Mouse (Mus musculus): ENCODE measurements around the gene Fgfr2. TPM values are rescaled to one million over a fixed set of nuclear protein-coding genes. Genes with fewer than 3 reads are reported as not detected.
A peak's percentile ranks its signal among the peaks of the same experiment; 100 is the strongest.

Fgfr2 gene
- polyA plus RNA-seq, 1 experiment from 2014 or later: 18.5 TPM

GRCm38 (mm10) chr7:130922981-130923731, 2200.0 kb downstream of the Fgfr2 start:
- Histone ChIP-seq H3K9me3 (replicated peaks) (no peaks in the 10 kb centered on the region), H3K4me1 (no peaks in the 10 kb centered on the region), H3K27me3 (replicated peaks) (no peaks in the 10 kb centered on the region), H3K4me3 (no peak overlapping the region), H3K9ac (no peak overlapping the region), H3K36me3 (no peaks in the 10 kb centered on the region), H3K27ac (no peak overlapping the region), H3K4me2 (no peak overlapping the region)
- ATAC-seq: no peak
- WGBS (ENCODE audit: insufficient replicate concordance): 59% methylated on average over 13 of the region's 13 CpGs

GRCm38 (mm10) chr7:130918260-130918659, 2204.9 kb downstream of the Fgfr2 start:
- Histone ChIP-seq H3K4me3 (no peak overlapping the region), H3K4me1 (no peaks in the 10 kb centered on the region), H3K27me3 (replicated peaks) (no peaks in the 10 kb centered on the region), H3K4me2 (no peak overlapping the region), H3K9me3 (replicated peaks) (no peaks in the 10 kb centered on the region), H3K9ac (no peak overlapping the region), H3K27ac (no peak overlapping the region), H3K36me3 (no peaks in the 10 kb centered on the region)
- ATAC-seq: no peak
- 54% methylated on average over 2 of the region's 2 CpGs for WGBS (ENCODE audit: insufficient replicate concordance)

- no peak for ATAC-seq
- Histone ChIP-seq H3K4me1 (no peaks in the 10 kb centered on the region), H3K9ac (no peak overlapping the region), H3K9me3 (replicated peaks) (no peaks in the 10 kb centered on the region), H3K27ac (no peak overlapping the region), H3K27me3 (replicated peaks) (no peaks in the 10 kb centered on the region), H3K4me2 (no peak overlapping the region), H3K36me3 (peaks cover 5% of the 10 kb centered on the region; the same call in 1 of the 2 replicates), H3K4me3 (no peak overlapping the region)
- 47% methylated on average over 5 of the region's 5 CpGs for WGBS (ENCODE audit: insufficient replicate concordance)
These were observed 2208.3 kb downstream of the Fgfr2 start for GRCm38 (mm10) chr7:130914693-130915363.

GRCm38 (mm10) chr7:130910841-130911240, 2212.3 kb downstream of the Fgfr2 start:
- no peaks in the 10 kb centered on the region for H3K4me1 ChIP-seq
- H3K27ac ChIP-seq: no peak overlapping the region
- no peak overlapping the region for H3K4me2 ChIP-seq
- no peaks in the 10 kb centered on the region for H3K27me3 ChIP-seq (replicated peaks)
- peaks cover 5% of the 10 kb centered on the region; the same call in 1 of the 2 replicates for H3K36me3 ChIP-seq
- H3K9me3 ChIP-seq (replicated peaks): no peaks in the 10 kb centered on the region
- H3K4me3 ChIP-seq: no peak overlapping the region
- WGBS (ENCODE audit: insufficient replicate concordance): 75% methylated on average over 14 of the region's 14 CpGs
- ATAC-seq: no peak
- H3K9ac ChIP-seq: no peak overlapping the region

GRCm38 (mm10) chr7:130904571-130905365, 2218.4 kb downstream of the Fgfr2 start:
- Histone ChIP-seq H3K36me3 (no peaks in the 10 kb centered on the region), H3K4me2 (no peak overlapping the region), H3K9ac (no peak overlapping the region), H3K4me1 (no peaks in the 10 kb centered on the region), H3K27ac (no peak overlapping the region), H3K9me3 (replicated peaks) (no peaks in the 10 kb centered on the region), H3K27me3 (replicated peaks) (no peaks in the 10 kb centered on the region), H3K4me3 (no peak overlapping the region)
- ATAC-seq: no peak
- 79% methylated on average over 13 of the region's 13 CpGs for WGBS (ENCODE audit: insufficient replicate concordance)

GRCm38 (mm10) chr7:130903505-130904074, 2219.6 kb downstream of the Fgfr2 start:
- WGBS (ENCODE audit: insufficient replicate concordance): 62% methylated on average over 16 of the region's 16 CpGs
- Histone ChIP-seq H3K4me1 (no peaks in the 10 kb centered on the region), H3K27me3 (replicated peaks) (no peaks in the 10 kb centered on the region), H3K9me3 (replicated peaks) (no peaks in the 10 kb centered on the region), H3K27ac (no peak overlapping the region), H3K4me3 (no peak overlapping the region), H3K36me3 (no peaks in the 10 kb centered on the region), H3K9ac (no peak overlapping the region), H3K4me2 (0 out of 2 replicates have a peak overlapping the region, but pooled peaks have one; percentile 14)
- ATAC-seq: no peak

- H3K4me2 ChIP-seq: no peak overlapping the region
These were observed 2220.2 kb downstream of the Fgfr2 start for GRCm38 (mm10) chr7:130902929-130903328.

GRCm38 (mm10) chr7:130900233-130900848, 2222.8 kb downstream of the Fgfr2 start:
- Histone ChIP-seq H3K4me3 (no peak overlapping the region), H3K4me1 (no peaks in the 10 kb centered on the region), H3K9ac (no peak overlapping the region), H3K27ac (no peak overlapping the region), H3K4me2 (no peak overlapping the region), H3K36me3 (no peaks in the 10 kb centered on the region; the same call in 1 of the 2 replicates), H3K27me3 (replicated peaks) (no peaks in the 10 kb centered on the region), H3K9me3 (replicated peaks) (no peaks in the 10 kb centered on the region)
- WGBS (ENCODE audit: insufficient replicate concordance): 62% methylated on average over 5 of the region's 5 CpGs
- ATAC-seq: no peak

More at GRCm38 (mm10) chr7:130902929-130903328, 2220.2 kb downstream of the Fgfr2 start:
- 73% methylated on average over 1 of the region's 1 CpGs for WGBS (ENCODE audit: insufficient replicate concordance)
- no peaks in the 10 kb centered on the region for H3K4me1 ChIP-seq
- ATAC-seq: no peak
- no peak overlapping the region for H3K9ac ChIP-seq
- H3K27me3 ChIP-seq (replicated peaks): no peaks in the 10 kb centered on the region
- H3K27ac ChIP-seq: no peak overlapping the region
- H3K36me3 ChIP-seq: no peaks in the 10 kb centered on the region
- no peak overlapping the region for H3K4me3 ChIP-seq
- no peaks in the 10 kb centered on the region for H3K9me3 ChIP-seq (replicated peaks)

GRCm38 (mm10) chr7:130898373-130898772, 2224.8 kb downstream of the Fgfr2 start:
- no peak for ATAC-seq
- no peak overlapping the region for H3K27ac ChIP-seq
- H3K4me3 ChIP-seq: no peak overlapping the region
- H3K4me2 ChIP-seq: no peak overlapping the region
- H3K4me1 ChIP-seq: no peaks in the 10 kb centered on the region
- H3K27me3 ChIP-seq (replicated peaks): no peaks in the 10 kb centered on the region
- 74% methylated on average over 4 of the region's 4 CpGs for WGBS (ENCODE audit: insufficient replicate concordance)
- H3K36me3 ChIP-seq: no peaks in the 10 kb centered on the region; the same call in 1 of the 2 replicates
- H3K9ac ChIP-seq: no peak overlapping the region
- no peaks in the 10 kb centered on the region for H3K9me3 ChIP-seq (replicated peaks)

GRCm38 (mm10) chr7:130897201-130897600, 2225.9 kb downstream of the Fgfr2 start:
- H3K9me3 ChIP-seq (replicated peaks): no peaks in the 10 kb centered on the region
- no peak overlapping the region for H3K4me2 ChIP-seq

GRCm38 (mm10) chr7:130896064-130896463, 2227.1 kb downstream of the Fgfr2 start:
- no peak overlapping the region for H3K4me3 ChIP-seq
- H3K27me3 ChIP-seq (replicated peaks): no peaks in the 10 kb centered on the region
- H3K36me3 ChIP-seq: peaks cover 3% of the 10 kb centered on the region
- WGBS (ENCODE audit: insufficient replicate concordance): 77% methylated on average over 3 of the region's 3 CpGs
- H3K4me1 ChIP-seq: no peaks in the 10 kb centered on the region
- H3K4me2 ChIP-seq: no peak overlapping the region
- H3K27ac ChIP-seq: no peak overlapping the region
- no peak overlapping the region for H3K9ac ChIP-seq
- no peaks in the 10 kb centered on the region for H3K9me3 ChIP-seq (replicated peaks)
- no peak for ATAC-seq

More at GRCm38 (mm10) chr7:130897201-130897600, 2225.9 kb downstream of the Fgfr2 start:
- H3K4me3 ChIP-seq: no peak overlapping the region
- ATAC-seq: no peak
- no peak overlapping the region for H3K27ac ChIP-seq
- H3K36me3 ChIP-seq: no peaks in the 10 kb centered on the region; the same call in 1 of the 2 replicates
- no peaks in the 10 kb centered on the region for H3K4me1 ChIP-seq
- H3K27me3 ChIP-seq (replicated peaks): no peaks in the 10 kb centered on the region
- H3K9ac ChIP-seq: no peak overlapping the region
- WGBS (ENCODE audit: insufficient replicate concordance): 82% methylated on average over 10 of the region's 10 CpGs

All from liver, embryonic 12.5 days (tissue).